In genomic region chr16:30627586-30628337, GRCm38 (mm10) we compare ENCODE assay signal across 13 mouse cellular contexts. TPM values are rescaled to one million over a fixed set of nuclear protein-coding genes. Genes with fewer than 3 reads are reported as not detected.
DNase-seq lines count a peak whose midpoint lies in the region; ATAC-seq and TF ChIP-seq lines count a peak whose summit lies in the region.
"Had no signal": no experiment of that assay in that cellular context is flagged by ENCODE, and none has a peak within 500 bp of the region (broad histone marks: within the 10 kb centered on the region; RNA-seq: fewer than 3 reads in every experiment).

No protein-coding gene starts in this region.

- H3K4me1 ChIP-seq in kidney, embryonic 15.5 days: 0 out of 2 replicates have a peak, but pooled peaks cover 2% of the 10 kb centered on the region
- no peaks in the 10 kb centered on the region for H3K4me1 ChIP-seq in midbrain, postnatal 0 days (ENCODE audit: insufficient read depth, low read length)
- peaks cover 5% of the 10 kb centered on the region; the same call in 1 of the 2 replicates for H3K4me1 ChIP-seq in midbrain, embryonic 10.5 days
- peaks cover 7% of the 10 kb centered on the region for H3K4me1 ChIP-seq in heart, embryonic 10.5 days
- no peaks in the 10 kb centered on the region for H3K4me1 ChIP-seq in stomach, postnatal 0 days (replicated peaks; ENCODE audit: control insufficient read depth, insufficient read depth)
- H3K4me1 ChIP-seq: liver, embryonic 12.5 days had no signal

- no peak for TF ChIP-seq CTCF in midbrain, postnatal 0 days (IDR thresholded peaks at IDR 0.05)
- TF ChIP-seq CTCF in stomach, postnatal 0 days (IDR thresholded peaks at IDR 0.05; ENCODE audit: low read depth): no peak

- no peak overlapping the region for H3K4me2 ChIP-seq in kidney, embryonic 15.5 days
- H3K4me2 ChIP-seq in midbrain, postnatal 0 days (ENCODE audit: low read depth, low read length, poor library complexity, severe bottlenecking): no peak overlapping the region
- H3K4me2 ChIP-seq in stomach, postnatal 0 days (replicated peaks; ENCODE audit: low read depth): no peak overlapping the region
- H3K4me2 ChIP-seq: hindbrain, embryonic 15.5 days; liver, embryonic 12.5 days had no signal

- WGBS in kidney, embryonic 15.5 days: 72% methylated on average over 11 of the region's 11 CpGs
- 64% methylated on average over 11 of the region's 11 CpGs for WGBS in midbrain, postnatal 0 days
- WGBS in midbrain, embryonic 10.5 days: 75% methylated on average over 11 of the region's 11 CpGs
- 56% methylated on average over 11 of the region's 11 CpGs for WGBS in heart, embryonic 10.5 days
- 50% methylated on average over 11 of the region's 11 CpGs for WGBS in stomach, postnatal 0 days

- no peak for TF ChIP-seq EP300 in stomach, postnatal 0 days (optimal IDR thresholded peaks at IDR 0.05)

- no peak for ATAC-seq in kidney, embryonic 15.5 days (replicated peaks; ENCODE audit: low FRiP score)
- ATAC-seq in midbrain, postnatal 0 days (ENCODE audit: low FRiP score): no peak
- ATAC-seq in stomach, postnatal 0 days (ENCODE audit: low FRiP score, low TSS enrichment): 0 out of 2 replicates have a peak, but pooled peaks have one; percentile 45
- ATAC-seq: liver, embryonic 12.5 days had no signal

- DNase-seq in kidney, adult 9 months: no peak
- DNase-seq in midbrain, postnatal 0 days (ENCODE audit: low spot score): peak; percentile 50
- no peak for DNase-seq in midbrain, embryonic 10.5 days (ENCODE audit: low spot score)
- DNase-seq in heart, embryonic 10.5 days (ENCODE audit: low spot score): peak; percentile 78
- DNase-seq in stomach, postnatal 0 days (ENCODE audit: low spot score): no peak
- no peak for DNase-seq in cerebellum, adult 9-11 months
- no peak for DNase-seq in frontal cortex, postnatal 10 days (ENCODE audit: low spot score in 2 of 2)
- DNase-seq: cerebellum, adult 18-20 months; right cerebral cortex, postnatal 14 days had no signal

- peak overlapping the region; percentile 41; the same call in 1 of the 2 replicates for H3K27ac ChIP-seq in kidney, embryonic 15.5 days
- H3K27ac ChIP-seq in midbrain, postnatal 0 days (ENCODE audit: low read depth, low read length): no peak overlapping the region
- H3K27ac ChIP-seq in midbrain, embryonic 10.5 days (replicated peaks): no peak overlapping the region
- no peak overlapping the region; the same call in 1 of the 2 replicates for H3K27ac ChIP-seq in heart, embryonic 10.5 days
- H3K27ac ChIP-seq in stomach, postnatal 0 days (replicated peaks): no peak overlapping the region
- H3K27ac ChIP-seq: hindbrain, embryonic 15.5 days; left cerebral cortex, adult 2 months; liver, embryonic 12.5 days had no signal

- H3K4me3 ChIP-seq in kidney, embryonic 15.5 days (replicated peaks): no peak overlapping the region
- no peak overlapping the region for H3K4me3 ChIP-seq in midbrain, postnatal 0 days (ENCODE audit: low read depth, low read length)
- H3K4me3 ChIP-seq in midbrain, embryonic 10.5 days: no peak overlapping the region
- no peak overlapping the region for H3K4me3 ChIP-seq in heart, embryonic 10.5 days
- H3K4me3 ChIP-seq in stomach, postnatal 0 days (ENCODE audit: low read depth, low read length): no peak overlapping the region
- H3K4me3 ChIP-seq: hindbrain, embryonic 15.5 days; left cerebral cortex, adult 2 months; liver, embryonic 12.5 days had no signal

- no peaks in the 10 kb centered on the region for H3K36me3 ChIP-seq in kidney, embryonic 15.5 days
- H3K36me3 ChIP-seq in midbrain, postnatal 0 days (ENCODE audit: insufficient read depth, low read length): no peaks in the 10 kb centered on the region
- H3K36me3 ChIP-seq in midbrain, embryonic 10.5 days: no peaks in the 10 kb centered on the region
- H3K36me3 ChIP-seq in heart, embryonic 10.5 days: no peaks in the 10 kb centered on the region
- no peaks in the 10 kb centered on the region for H3K36me3 ChIP-seq in stomach, postnatal 0 days (ENCODE audit: control insufficient read depth, insufficient read depth, low read length)
- H3K36me3 ChIP-seq: hindbrain, embryonic 15.5 days; liver, embryonic 12.5 days had no signal

- no peak overlapping the region for H3K9ac ChIP-seq in kidney, embryonic 15.5 days
- no peak overlapping the region for H3K9ac ChIP-seq in midbrain, postnatal 0 days (replicated peaks; ENCODE audit: low read length, poor library complexity, severe bottlenecking)
- H3K9ac ChIP-seq in stomach, postnatal 0 days (ENCODE audit: low read length): no peak overlapping the region
- H3K9ac ChIP-seq: hindbrain, embryonic 15.5 days; liver, embryonic 12.5 days had no signal

- no peaks in the 10 kb centered on the region for H3K27me3 ChIP-seq in kidney, embryonic 15.5 days
- H3K27me3 ChIP-seq in midbrain, postnatal 0 days (ENCODE audit: insufficient read depth, low read length): no peaks in the 10 kb centered on the region
- no peaks in the 10 kb centered on the region for H3K27me3 ChIP-seq in midbrain, embryonic 10.5 days (ENCODE audit: low read depth, poor library complexity, severe bottlenecking)
- no peaks in the 10 kb centered on the region for H3K27me3 ChIP-seq in heart, embryonic 10.5 days (ENCODE audit: insufficient read depth, poor library complexity, severe bottlenecking)
- H3K27me3 ChIP-seq in stomach, postnatal 0 days (ENCODE audit: control insufficient read depth, insufficient read depth, low read length): no peaks in the 10 kb centered on the region
- H3K27me3 ChIP-seq: hindbrain, embryonic 15.5 days; liver, embryonic 12.5 days had no signal

- H3K9me3 ChIP-seq in kidney, embryonic 15.5 days (replicated peaks): no peaks in the 10 kb centered on the region
- H3K9me3 ChIP-seq in midbrain, postnatal 0 days (ENCODE audit: low read length): no peaks in the 10 kb centered on the region
- H3K9me3 ChIP-seq in midbrain, embryonic 10.5 days (replicated peaks): no peaks in the 10 kb centered on the region
- no peaks in the 10 kb centered on the region for H3K9me3 ChIP-seq in heart, embryonic 10.5 days
- no peaks in the 10 kb centered on the region for H3K9me3 ChIP-seq in stomach, postnatal 0 days (ENCODE audit: control insufficient read depth, low read length)
- H3K9me3 ChIP-seq: hindbrain, embryonic 15.5 days; liver, embryonic 12.5 days had no signal

RNA-seq across cellular contexts. Expression of gene Fam43a, which starts 28.2 kb away (rescaled TPM):
- 22.5 and 25.1 TPM in 2 replicates for polyA plus RNA-seq in kidney, embryonic 15.5 days (2015; fragmentation: Nextera tagmentation; extraction: Ambion mirVana)
- 21.1 and 22.3 TPM in 2 replicates for total RNA-seq in midbrain, postnatal 0 days (2014; rRNA removed)
- 10.1 and 11.5 TPM in 2 replicates for polyA plus RNA-seq in midbrain, postnatal 0 days (2015; fragmentation: Nextera tagmentation; extraction: Ambion mirVana)
- 11.4 TPM in 2 replicates for polyA plus RNA-seq in midbrain, embryonic 10.5 days (2016; fragmentation: Nextera tagmentation; extraction: Ambion mirVana)
- 14.3 and 14.4 TPM in 2 replicates for polyA plus RNA-seq in heart, embryonic 10.5 days (2016; fragmentation: Nextera tagmentation; extraction: Ambion mirVana)
- polyA plus RNA-seq in stomach, postnatal 0 days (2015; fragmentation: Nextera tagmentation; extraction: Ambion mirVana): 13.4 and 14.2 TPM in 2 replicates

RNA-seq across cellular contexts. Expression of gene Lsg1, which starts 40.4 kb away (rescaled TPM):
- polyA plus RNA-seq in kidney, embryonic 15.5 days (2015; fragmentation: Nextera tagmentation; extraction: Ambion mirVana): 69.4 and 73.0 TPM in 2 replicates
- total RNA-seq in midbrain, postnatal 0 days (2014; rRNA removed): 16.5 and 17.5 TPM in 2 replicates
- polyA plus RNA-seq in midbrain, postnatal 0 days (2015; fragmentation: Nextera tagmentation; extraction: Ambion mirVana): 38.1 and 43.7 TPM in 2 replicates
- 82.3 and 86.2 TPM in 2 replicates for polyA plus RNA-seq in midbrain, embryonic 10.5 days (2016; fragmentation: Nextera tagmentation; extraction: Ambion mirVana)
- 48.6 and 61.8 TPM in 2 replicates for polyA plus RNA-seq in heart, embryonic 10.5 days (2016; fragmentation: Nextera tagmentation; extraction: Ambion mirVana)
- polyA plus RNA-seq in stomach, postnatal 0 days (2015; fragmentation: Nextera tagmentation; extraction: Ambion mirVana): 33.4 and 33.5 TPM in 2 replicates

Comparison
In these comparisons a context has a peak if more than half of its experiments do, and no peak if none do; other contexts are left out.
1. DNase-seq: peak in midbrain, postnatal 0 days (single experiment) and heart, embryonic 10.5 days (single experiment); none in kidney, adult 9 months (single experiment), midbrain, embryonic 10.5 days (single experiment), stomach, postnatal 0 days (single experiment), cerebellum, adult 9-11 months (single experiment) and frontal cortex, postnatal 10 days (0 of 2).